Mouse (Mus musculus) lung, embryonic 16.5 days (tissue): ENCODE measurements around the gene Gm26727. TPM values are rescaled to one million over a fixed set of nuclear protein-coding genes. Genes with fewer than 3 reads are reported as not detected.
"Not testable (repeated sequence)": the region's sequence is repeated elsewhere in the genome, so short reads cannot be mapped to it uniquely, and the experiment has no call there.

Experiments used
- ATAC-seq: fragments of 200-750 bp; cut with Nextera tagmentation; 2 replicates; pipeline ENCODE4 v1.8.0; 2017; ENCODE audit warnings: low read depth, mild to moderate bottlenecking, moderate library complexity
- H3K27ac ChIP-seq: fragments of 300-500 bp; sonication (generic); 2 replicates; pipeline ENCODE4 v1.5.1; 2014; ENCODE audit warnings: mild to moderate bottlenecking, control low read depth, low read length
- H3K27me3 ChIP-seq: fragments of 300-500 bp; sonication (generic); 2 replicates; pipeline ENCODE4 v1.6.1; 2014; ENCODE audit warnings: low read depth, low read length, mixed read lengths; ENCODE audit not compliant: control insufficient read depth, insufficient read depth
- H3K36me3 ChIP-seq: fragments of 300-500 bp; sonication (generic); 2 replicates; pipeline ENCODE4 v1.6.1; 2014; ENCODE audit warnings: low read length; ENCODE audit not compliant: control insufficient read depth, insufficient read depth
- H3K4me1 ChIP-seq: fragments of 300-500 bp; sonication (generic); replicated peaks from 2 replicates; pipeline ENCODE4 v1.6.1; 2014; ENCODE audit warnings: low read length, mixed read lengths; ENCODE audit not compliant: control insufficient read depth, insufficient read depth
- H3K4me2 ChIP-seq: fragments of 300-500 bp; sonication (generic); 2 replicates; pipeline ENCODE4 v1.6.1; 2014; ENCODE audit warnings: low read depth, low read length, control low read depth
- H3K4me3 ChIP-seq: fragments of 300-500 bp; sonication (generic); 2 replicates; pipeline ENCODE4 v1.5.1; 2014; ENCODE audit warnings: mild to moderate bottlenecking, low read length, control low read depth
- H3K9ac ChIP-seq: fragments of 300-500 bp; sonication (generic); 2 replicates; pipeline ENCODE4 v1.6.1; 2014; ENCODE audit warnings: low read length, control low read depth
- H3K9me3 ChIP-seq: fragments of 300-500 bp; sonication (generic); 2 replicates; pipeline ENCODE4 v1.6.1; 2016; ENCODE audit warnings: low read length; ENCODE audit not compliant: control insufficient read depth
- WGBS: fragments of 180-500 bp; shearing (Covaris S2); extraction: QIAGEN DNeasy Blood & Tissue Kit; methylation state at CpG from one replicate; pipeline ENCODE4 v1.1.7; 2014; 5-methylcytosine and 5-hydroxymethylcytosine counted together
- polyA plus RNA-seq: library from polyadenylated mRNA; unstranded; fragments of >200 nt; fragmentation: Nextera tagmentation; extraction: Ambion mirVana; gene quantifications from 2 replicates; pipeline ENCODE4 v1.2.1, GENCODE M21; 2015

Gm26727 gene
- polyA plus RNA-seq, 1 experiment from 2014 or later, result not detected

DNA sequence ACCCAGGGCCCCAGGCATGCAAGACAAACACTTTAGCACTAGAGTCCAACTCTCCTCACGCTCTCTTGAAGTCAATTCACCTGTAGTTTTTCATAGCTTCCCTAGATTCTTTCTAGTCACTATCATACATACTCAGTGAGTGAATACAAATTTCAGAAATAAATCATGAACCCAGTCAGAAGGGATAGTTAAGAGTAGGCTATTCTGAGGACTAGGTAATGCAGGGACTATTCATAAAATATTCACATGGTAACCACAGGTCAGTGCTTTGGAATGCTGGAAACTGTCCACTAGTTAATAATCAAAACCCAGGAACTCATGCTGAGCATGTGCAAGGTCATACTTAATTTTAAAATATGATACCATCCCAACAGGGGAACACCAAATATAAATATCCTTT lies 10.2 kb downstream of the Gm26727 start:
- H3K4me2 ChIP-seq, result no peak overlapping the region
- H3K4me1 ChIP-seq, result no peaks in the 10 kb centered on the region
- ATAC-seq, result no peak
- H3K9ac ChIP-seq, result no peak overlapping the region
- WGBS, result 84% methylated on average over 1 of the region's 1 CpGs
- no peak overlapping the region for H3K4me3 ChIP-seq
- H3K27ac ChIP-seq, result no peak overlapping the region
- no peaks in the 10 kb centered on the region for H3K27me3 ChIP-seq
- H3K36me3 ChIP-seq, result no peaks in the 10 kb centered on the region
- no peaks in the 10 kb centered on the region for H3K9me3 ChIP-seq

DNA sequence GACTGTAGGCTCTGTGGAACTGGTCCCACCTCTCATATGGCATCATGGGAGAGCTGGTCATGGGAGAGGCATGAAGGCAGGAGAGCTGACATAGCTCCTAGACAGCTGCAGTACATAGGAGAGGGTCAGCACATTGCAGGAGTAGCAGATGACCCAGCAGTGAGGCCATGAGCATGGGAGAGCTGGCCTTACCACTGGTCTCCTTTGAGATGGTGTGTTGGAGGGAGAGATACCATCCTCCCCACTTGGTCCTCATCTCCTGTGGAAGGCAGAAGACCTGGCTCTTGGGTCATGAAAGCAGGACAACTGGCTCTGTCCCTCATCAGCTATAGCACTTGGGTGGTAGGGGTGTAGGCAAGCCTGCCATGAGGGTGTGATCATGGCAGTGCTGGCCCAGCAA lies 12.1 kb downstream of the Gm26727 start:
- Histone ChIP-seq H3K27me3 (no peaks in the 10 kb centered on the region), H3K36me3 (no peaks in the 10 kb centered on the region), H3K4me1 (no peaks in the 10 kb centered on the region), H3K4me3 (no peak overlapping the region), H3K27ac (no peak overlapping the region), H3K9ac (no peak overlapping the region), H3K4me2 (no peak overlapping the region), H3K9me3 (no peaks in the 10 kb centered on the region)
- ATAC-seq, result no peak

DNA sequence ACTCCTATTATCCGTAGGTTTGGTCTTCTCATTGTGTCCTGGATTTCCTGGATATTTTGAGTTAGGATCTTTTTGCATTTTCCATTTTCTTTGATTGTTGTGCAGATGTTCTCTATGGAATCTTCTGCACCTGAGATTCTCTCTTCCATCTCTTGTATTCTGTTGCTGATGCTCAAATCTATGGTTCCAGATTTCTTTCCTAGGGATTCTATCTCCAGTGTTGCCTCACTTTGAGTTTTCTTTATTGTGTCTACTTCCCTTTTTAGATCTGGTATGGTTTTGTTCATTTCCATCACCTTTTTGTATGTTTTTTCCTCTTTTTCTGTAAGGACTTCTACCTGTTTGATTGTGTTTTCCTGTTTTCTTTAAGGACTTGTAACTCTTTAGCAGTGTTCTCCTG lies 19.6 kb downstream of the Gm26727 start, which contains the start of gene Gm21830:
Gm21830 (plus strand) TSS at position 301 of the 400 bp plus-strand sequence.
- H3K9ac ChIP-seq, H3K27ac ChIP-seq, H3K9me3 ChIP-seq, ATAC-seq, H3K27me3 ChIP-seq, H3K4me2 ChIP-seq, H3K36me3 ChIP-seq, H3K4me3 ChIP-seq, H3K4me1 ChIP-seq: not testable (repeated sequence)
- WGBS, result no CpG with 5 or more reads among the region's 1 CpGs

Other genes starting within 250 kb of the Gm26727 start
- gene Gm21830, start 19.5 kb downstream of the Gm26727 start, polyA plus RNA-seq, result not detected in 2 replicates
- 0.01 and 0.03 TPM in 2 replicates for gene Xirp2, start 12.8 kb upstream of the Gm26727 start, polyA plus RNA-seq
- gene B3galt1, start 132.7 kb upstream of the Gm26727 start, polyA plus RNA-seq, result 2.0 and 2.1 TPM in 2 replicates